Mouse (Mus musculus): Measurements from ENCODE around the gene Ugt2b38.

DNA sequence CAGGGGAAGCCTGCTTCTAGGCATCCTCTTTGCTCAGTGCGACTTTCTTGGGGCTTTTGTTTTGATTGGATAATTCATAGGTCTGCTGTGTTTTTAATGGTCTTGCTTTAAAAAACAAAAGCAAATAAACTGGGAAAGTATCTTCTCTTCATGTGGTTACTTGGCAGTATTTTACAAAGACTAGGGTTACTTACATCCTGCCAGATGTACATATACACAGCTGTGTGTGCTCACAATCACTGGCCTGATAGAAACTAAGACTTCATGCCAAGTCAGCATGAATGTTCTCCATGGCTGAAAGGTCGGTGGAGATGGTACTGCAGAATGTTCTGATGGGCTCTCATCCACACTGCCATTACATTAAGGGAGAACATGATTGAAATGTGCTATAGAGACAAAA lies 33.2 kb downstream of the Ugt2b38 start:
- TF ChIP-seq POLR2A (IDR thresholded peaks at IDR 0.05; ENCODE audit: extremely low read depth, insufficient read depth, low read length) (no peak), CTCF (IDR thresholded peaks at IDR 0.05; ENCODE audit: extremely low read depth, insufficient read depth, low read length) (no peak)

All from cortical plate, adult 2 months (tissue).